Mouse (Mus musculus) kidney, postnatal 0 days (tissue): Measurements from ENCODE around the gene Gm49321. TPM values are rescaled to one million over a fixed set of nuclear protein-coding genes. Genes with fewer than 3 reads are reported as not detected.

Experiments
- ATAC-seq: fragments of 200-750 bp; cut with Nextera tagmentation; replicated peaks from 2 replicates; pipeline ENCODE4 v1.8.0; 2017; ENCODE audit warnings: low read depth, moderate number of reproducible peaks, moderate TSS enrichment, moderate library complexity; ENCODE audit not compliant: low FRiP score
- DNase-seq: peaks from one replicate; pipeline ENCODE4 v3.0.0-alpha.2; 2016; ENCODE audit warnings: low spot score
- H3K27ac ChIP-seq: fragments of 300-500 bp; sonication (generic); 2 replicates; pipeline ENCODE4 v1.5.1; 2014; ENCODE audit warnings: mild to moderate bottlenecking
- H3K27me3 ChIP-seq: fragments of 300-500 bp; sonication (generic); 2 replicates; pipeline ENCODE4 v1.6.1; 2014; ENCODE audit warnings: low read length, mixed read lengths; ENCODE audit not compliant: insufficient read depth
- H3K36me3 ChIP-seq: fragments of 300-500 bp; sonication (generic); 2 replicates; pipeline ENCODE4 v1.6.1; 2014; ENCODE audit warnings: low read length, mixed read lengths; ENCODE audit not compliant: insufficient read depth
- H3K4me1 ChIP-seq: fragments of 300-500 bp; sonication (generic); replicated peaks from 2 replicates; pipeline ENCODE4 v1.6.1; 2014; ENCODE audit warnings: antibody characterized with exemption, low read length, mixed read lengths; ENCODE audit not compliant: insufficient read depth
- H3K4me2 ChIP-seq: fragments of 300-500 bp; sonication (generic); 2 replicates; pipeline ENCODE4 v1.6.1; 2014; ENCODE audit warnings: mild to moderate bottlenecking, low read length, moderate library complexity, mixed read lengths
- H3K4me3 ChIP-seq: fragments of 300-500 bp; sonication (generic); replicated peaks from 2 replicates; pipeline ENCODE4 v1.5.1; 2014; ENCODE audit warnings: low read depth, low read length
- H3K9ac ChIP-seq: fragments of 300-500 bp; sonication (generic); 2 replicates; pipeline ENCODE4 v1.6.1; 2014; ENCODE audit warnings: low read depth, low read length
- H3K9me3 ChIP-seq: fragments of 300-500 bp; sonication (generic); replicated peaks from 2 replicates; pipeline ENCODE4 v1.6.1; 2016; ENCODE audit warnings: low read length, inconsistent platforms, mixed read lengths
- CTCF ChIP-seq: IDR thresholded peaks from 2 replicates; pipeline ENCODE4 v1.5.1; 2016; ENCODE audit warnings: antibody characterized with exemption, low read depth, mild to moderate bottlenecking, moderate library complexity
- WGBS: fragments of 180-500 bp; shearing (Covaris S2); extraction: QIAGEN DNeasy Blood & Tissue Kit; methylation state at CpG from one replicate; pipeline ENCODE4 v1.1.7; 2014; 5-methylcytosine and 5-hydroxymethylcytosine counted together
- polyA plus RNA-seq: library from polyadenylated mRNA; unstranded; fragments of >200 nt; fragmentation: Nextera tagmentation; extraction: Ambion mirVana; gene quantifications from 2 replicates; pipeline ENCODE4 v1.2.1, GENCODE M21; 2015

Gm49321 gene
- polyA plus RNA-seq, 1 experiment from 2014 or later: 8.1 TPM

DNA sequence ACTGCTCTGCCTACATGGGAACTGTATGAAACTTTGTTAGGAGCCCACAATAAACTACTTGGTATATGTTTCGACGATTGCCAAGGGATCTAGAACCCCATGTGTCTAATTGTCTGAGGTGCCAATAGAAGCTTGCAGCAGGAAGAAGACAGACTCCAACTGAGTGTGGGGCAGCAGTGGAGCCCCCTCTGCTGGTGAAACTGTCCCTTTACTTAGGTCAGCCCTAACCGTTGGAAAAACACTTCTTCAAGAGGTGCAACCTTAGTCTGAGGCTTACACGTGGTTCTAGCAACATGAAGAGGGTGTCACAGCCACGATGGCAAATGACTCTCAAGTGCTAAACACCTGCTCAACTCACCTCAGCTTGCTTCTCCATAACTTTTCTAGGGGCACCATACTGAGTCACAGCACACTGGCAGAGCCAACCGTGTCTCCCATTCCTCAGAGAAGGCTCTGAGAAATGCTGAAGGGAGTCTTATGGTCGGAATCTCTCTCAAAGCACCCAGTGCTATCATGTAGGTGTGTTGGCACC, 77.4 kb downstream of the Gm49321 start:
- Histone ChIP-seq H3K27me3 (no peaks in the 10 kb centered on the region), H3K4me3 (no peak overlapping the region), H3K4me1 (no peaks in the 10 kb centered on the region), H3K27ac (no peak overlapping the region), H3K4me2 (no peak overlapping the region), H3K9me3 (no peaks in the 10 kb centered on the region), H3K36me3 (no peaks in the 10 kb centered on the region), H3K9ac (no peak overlapping the region)
- no peak for ATAC-seq
- 56% methylated on average over 7 of the region's 7 CpGs for WGBS
- peak; percentile 64 for TF ChIP-seq CTCF
- no peak for DNase-seq

- TF ChIP-seq CTCF: no peak
These were observed 78.0 kb downstream of the Gm49321 start for GRCm38 (mm10) chr12:74015491-74015890.

More at GRCm38 (mm10) chr12:74015491-74015890, 78.0 kb downstream of the Gm49321 start:
- Histone ChIP-seq H3K27ac (no peak overlapping the region), H3K4me3 (no peak overlapping the region), H3K4me1 (no peaks in the 10 kb centered on the region), H3K27me3 (no peaks in the 10 kb centered on the region), H3K36me3 (no peaks in the 10 kb centered on the region), H3K9me3 (no peaks in the 10 kb centered on the region), H3K4me2 (no peak overlapping the region), H3K9ac (no peak overlapping the region)
- WGBS: 79% methylated on average over 5 of the region's 5 CpGs
- DNase-seq (no peak), ATAC-seq (no peak)

Other genes starting within 250 kb of the Gm49321 start
- gene Hif1a, start 36.3 kb upstream of the Gm49321 start, polyA plus RNA-seq: 74.9 and 75.1 TPM in 2 replicates
- 12.4 and 12.6 TPM in 2 replicates for gene Snapc1, start 26.8 kb downstream of the Gm49321 start, polyA plus RNA-seq
- 0.36 and 0.67 TPM in 2 replicates for gene Syt16, start 60.0 kb downstream of the Gm49321 start, polyA plus RNA-seq